Mouse (Mus musculus): ENCODE data around the gene Cldn22.

GRCm38 (mm10) chr8:47783544-47783943 is 40.7 kb upstream of the Cldn22 start:
- TF ChIP-seq CTCF (IDR thresholded peaks at IDR 0.05; ENCODE audit: control insufficient read depth, insufficient read depth, insufficient read length): no peak
- TF ChIP-seq MYOG (IDR thresholded peaks at IDR 0.05; ENCODE audit: control insufficient read depth, extremely low read depth, insufficient read length): no peak
- TF ChIP-seq MAX (IDR thresholded peaks at IDR 0.05): no peak
- TF ChIP-seq USF1 (IDR thresholded peaks at IDR 0.05; ENCODE audit: low read depth): no peak

Data from C2C12 (cell line).